Mouse (Mus musculus) midbrain, embryonic 16.5 days (tissue): ENCODE data around the gene Gm17416. TPM values are rescaled to one million over a fixed set of nuclear protein-coding genes. Genes with fewer than 3 reads are reported as not detected.

ENCODE experiments used
- ATAC-seq: fragments of 200-750 bp; cut with Nextera tagmentation; 2 replicates; pipeline ENCODE4 v1.8.0; 2017; ENCODE audit warnings: moderate TSS enrichment
- H3K27ac ChIP-seq: fragments of 300-500 bp; sonication (generic); 2 replicates; pipeline ENCODE4 v1.5.1; 2014; ENCODE audit warnings: mild to moderate bottlenecking, low read length, mixed read lengths
- H3K27me3 ChIP-seq: fragments of 300-500 bp; sonication (generic); 2 replicates; pipeline ENCODE4 v1.6.1; 2014; ENCODE audit warnings: low read depth, low read length, mixed read lengths; ENCODE audit not compliant: control insufficient read depth, insufficient read depth
- H3K36me3 ChIP-seq: fragments of 300-500 bp; sonication (generic); 2 replicates; pipeline ENCODE4 v1.6.1; 2014; ENCODE audit warnings: mild to moderate bottlenecking, low read length, moderate library complexity, mixed read lengths; ENCODE audit not compliant: control insufficient read depth, insufficient read depth
- H3K4me1 ChIP-seq: fragments of 300-500 bp; sonication (generic); 2 replicates; pipeline ENCODE4 v1.6.1; 2014; ENCODE audit warnings: mild to moderate bottlenecking, low read length, mixed read lengths; ENCODE audit not compliant: control insufficient read depth, insufficient read depth
- H3K4me2 ChIP-seq: fragments of 300-500 bp; sonication (generic); 2 replicates; pipeline ENCODE4 v1.6.1; 2014; ENCODE audit warnings: mild to moderate bottlenecking, low read length, mixed read lengths
- H3K4me3 ChIP-seq: fragments of 300-500 bp; sonication (generic); 2 replicates; pipeline ENCODE4 v1.5.1; 2014; ENCODE audit warnings: low read depth, mild to moderate bottlenecking, low read length, moderate library complexity, mixed read lengths
- H3K9ac ChIP-seq: fragments of 300-500 bp; sonication (generic); 2 replicates; pipeline ENCODE4 v1.6.1; 2014; ENCODE audit warnings: low read depth, low read length, mixed read lengths
- H3K9me3 ChIP-seq: fragments of 300-500 bp; sonication (generic); replicated peaks from 2 replicates; pipeline ENCODE4 v1.6.1; 2014; ENCODE audit warnings: mild to moderate bottlenecking, low read length, mixed read lengths; ENCODE audit not compliant: control insufficient read depth, poor library complexity, severe bottlenecking
- WGBS: fragments of 180-500 bp; shearing (Covaris S2); extraction: QIAGEN DNeasy Blood & Tissue Kit; methylation state at CpG from one replicate; pipeline ENCODE4 v1.1.7; 2014; 5-methylcytosine and 5-hydroxymethylcytosine counted together
- polyA plus RNA-seq: library from polyadenylated mRNA; unstranded; fragments of >200 nt; fragmentation: Nextera tagmentation; extraction: Ambion mirVana; gene quantifications from 2 replicates; pipeline ENCODE4 v1.2.1, GENCODE M21; 2015

Gene Gm17416
- polyA plus RNA-seq, 1 experiment from 2014 or later = not detected

GRCm38 (mm10) chr2:152617374-152617773, 48.2 kb downstream of the Gm17416 start:
- ATAC-seq = no peak
- 61% methylated on average over 5 of the region's 5 CpGs for WGBS
- no peak overlapping the region for H3K4me2 ChIP-seq

More at GRCm38 (mm10) chr2:152617374-152617773, 48.2 kb downstream of the Gm17416 start:
- no peak overlapping the region for H3K4me3 ChIP-seq
- H3K9ac ChIP-seq = no peak overlapping the region
- no peaks in the 10 kb centered on the region for H3K9me3 ChIP-seq
- no peak overlapping the region for H3K27ac ChIP-seq
- H3K27me3 ChIP-seq = no peaks in the 10 kb centered on the region
- no peaks in the 10 kb centered on the region for H3K36me3 ChIP-seq
- no peaks in the 10 kb centered on the region for H3K4me1 ChIP-seq

Other genes starting within 250 kb of the Gm17416 start
- 101 and 104 TPM in 2 replicates for gene Rbck1, start 236.7 kb upstream of the Gm17416 start, polyA plus RNA-seq
- 1.9 and 2.4 TPM in 2 replicates for gene Trib3, start 225.3 kb upstream of the Gm17416 start, polyA plus RNA-seq
- gene Nrsn2, start 192.7 kb upstream of the Gm17416 start, polyA plus RNA-seq = 50.8 and 64.8 TPM in 2 replicates
- 12.1 and 14.0 TPM in 2 replicates for gene Sox12, start 171.3 kb upstream of the Gm17416 start, polyA plus RNA-seq
- 12.6 and 14.7 TPM in 2 replicates for gene Zcchc3, start 154.3 kb upstream of the Gm17416 start, polyA plus RNA-seq
- 1.7 and 1.8 TPM in 2 replicates for gene 6820408C15Rik, start 153.8 kb upstream of the Gm17416 start, polyA plus RNA-seq
- gene Defb23, start 104.7 kb upstream of the Gm17416 start, polyA plus RNA-seq = not detected in 2 replicates
- not detected in 2 replicates for gene Defb20, start 92.3 kb upstream of the Gm17416 start, polyA plus RNA-seq
- not detected in 2 replicates for gene Defb22, start 79.2 kb upstream of the Gm17416 start, polyA plus RNA-seq
- gene Defb26, start 57.6 kb upstream of the Gm17416 start, polyA plus RNA-seq = not detected in 2 replicates
- not detected in 2 replicates for gene Defb28, start 51.1 kb upstream of the Gm17416 start, polyA plus RNA-seq
- not detected in 2 replicates for gene Defb29, start 29.2 kb upstream of the Gm17416 start, polyA plus RNA-seq
- gene Defb21, start 3.4 kb downstream of the Gm17416 start, polyA plus RNA-seq = not detected in 2 replicates
- not detected in 2 replicates for gene Defb19, start 11.0 kb downstream of the Gm17416 start, polyA plus RNA-seq
- not detected in 2 replicates for gene Defb45, start 30.1 kb downstream of the Gm17416 start, polyA plus RNA-seq
- gene Defb36, start 35.0 kb downstream of the Gm17416 start, polyA plus RNA-seq = not detected in 2 replicates
- not detected in 2 replicates for gene Defb25, start 53.7 kb downstream of the Gm17416 start, polyA plus RNA-seq
- 0.45 and 0.89 TPM in 2 replicates for gene Rem1, start 57.6 kb downstream of the Gm17416 start, polyA plus RNA-seq
- 181 and 187 TPM in 2 replicates for gene H13, start 100.1 kb downstream of the Gm17416 start, polyA plus RNA-seq
- gene Mcts2, start 117.7 kb downstream of the Gm17416 start, polyA plus RNA-seq = 31.1 and 34.4 TPM in 2 replicates
- 23.7 and 35.7 TPM in 2 replicates for gene Id1, start 166.9 kb downstream of the Gm17416 start, polyA plus RNA-seq
- 5.0 and 5.4 TPM in 2 replicates for gene Cox4i2, start 184.8 kb downstream of the Gm17416 start, polyA plus RNA-seq